Mouse (Mus musculus): ENCODE results near the gene Rngtt.
"Not testable (repeated sequence)": the region's sequence is repeated elsewhere in the genome, so short reads cannot be mapped to it uniquely, and the experiment has no call there.

Rngtt gene

DNA sequence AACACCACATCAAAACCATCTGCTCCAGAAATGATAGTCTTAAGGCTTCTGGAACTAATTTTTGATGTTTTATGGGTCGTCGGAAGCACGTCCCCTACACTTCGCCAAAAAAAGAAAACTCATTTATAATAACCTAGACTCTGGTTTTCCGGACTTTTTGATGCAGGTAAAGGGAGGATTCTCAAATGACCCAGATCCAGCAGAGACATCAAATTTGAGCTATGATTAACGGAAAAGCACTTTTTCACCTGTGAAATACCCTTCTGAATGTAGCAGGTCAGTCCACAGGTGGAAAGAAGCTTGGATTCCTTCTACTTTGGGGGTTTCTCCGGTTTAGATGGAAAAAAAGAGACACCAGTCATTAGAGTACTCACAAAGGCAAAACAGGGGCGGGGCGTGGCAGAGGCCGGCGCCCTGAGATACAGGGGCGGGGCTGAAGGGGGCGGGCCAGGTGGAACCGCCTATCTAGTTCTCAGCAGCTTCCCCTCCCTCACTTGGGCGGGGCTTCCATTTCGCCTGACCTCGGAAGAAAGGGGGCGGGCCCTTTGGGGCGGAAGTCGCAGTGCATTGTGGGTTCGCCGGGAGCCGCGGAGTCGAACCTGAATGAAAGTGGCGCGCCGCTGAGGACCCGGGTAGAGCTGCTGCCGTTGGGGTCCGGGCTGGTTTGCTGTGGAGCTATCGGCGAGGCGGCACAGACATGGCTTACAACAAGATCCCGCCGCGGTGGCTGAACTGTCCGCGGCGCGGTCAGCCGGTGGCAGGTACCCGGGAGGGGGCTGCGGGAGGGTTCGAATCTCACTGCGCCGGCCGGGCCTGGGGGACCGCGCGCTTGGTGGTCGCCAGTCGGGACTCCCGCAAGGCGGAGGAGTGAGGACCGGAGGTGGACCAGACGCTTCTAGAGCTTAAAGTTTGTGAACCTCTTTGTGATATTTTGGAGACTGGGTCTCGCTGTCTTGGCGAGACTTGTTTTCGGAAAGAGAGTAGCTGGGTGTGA lies at the start of gene Rngtt:
Rngtt (plus strand) TSS at position 548 of the 994 bp plus-strand sequence.
- DNase-seq (ENCODE audit: low spot score in 2 of 2): peak; percentile 97 to 98

DNA sequence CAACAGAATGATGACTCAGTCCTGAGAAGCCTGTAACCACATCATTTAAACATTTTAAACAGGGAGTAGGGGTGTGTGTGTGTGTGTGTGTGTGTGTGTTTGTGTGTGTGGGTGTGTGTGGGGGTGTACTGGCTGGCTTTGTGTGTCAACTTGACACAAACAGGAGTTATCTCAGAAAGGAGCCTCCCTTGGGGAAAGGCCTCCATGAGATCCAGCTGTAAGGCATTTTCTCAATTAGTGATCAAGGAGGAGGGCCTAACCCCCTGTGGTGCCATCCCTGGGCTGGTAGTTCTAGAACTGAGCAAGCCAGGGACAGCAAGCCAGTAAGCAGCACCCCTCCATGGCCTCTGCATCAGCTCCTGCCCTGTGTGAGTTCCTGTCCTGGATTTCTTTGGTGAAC lies 49.8 kb upstream of the Rngtt start:
- DNase-seq (ENCODE audit: low spot score in 2 of 2): no peak

GRCm38 (mm10) chr4:33261311-33261753 lies 48.8 kb upstream of the Rngtt start:
- peak; percentile 24 to 41 for DNase-seq (ENCODE audit: low spot score in 2 of 2)

GRCm38 (mm10) chr4:33262897-33263296 lies 47.2 kb upstream of the Rngtt start:
- no peak for DNase-seq (ENCODE audit: low spot score in 2 of 2)

DNA sequence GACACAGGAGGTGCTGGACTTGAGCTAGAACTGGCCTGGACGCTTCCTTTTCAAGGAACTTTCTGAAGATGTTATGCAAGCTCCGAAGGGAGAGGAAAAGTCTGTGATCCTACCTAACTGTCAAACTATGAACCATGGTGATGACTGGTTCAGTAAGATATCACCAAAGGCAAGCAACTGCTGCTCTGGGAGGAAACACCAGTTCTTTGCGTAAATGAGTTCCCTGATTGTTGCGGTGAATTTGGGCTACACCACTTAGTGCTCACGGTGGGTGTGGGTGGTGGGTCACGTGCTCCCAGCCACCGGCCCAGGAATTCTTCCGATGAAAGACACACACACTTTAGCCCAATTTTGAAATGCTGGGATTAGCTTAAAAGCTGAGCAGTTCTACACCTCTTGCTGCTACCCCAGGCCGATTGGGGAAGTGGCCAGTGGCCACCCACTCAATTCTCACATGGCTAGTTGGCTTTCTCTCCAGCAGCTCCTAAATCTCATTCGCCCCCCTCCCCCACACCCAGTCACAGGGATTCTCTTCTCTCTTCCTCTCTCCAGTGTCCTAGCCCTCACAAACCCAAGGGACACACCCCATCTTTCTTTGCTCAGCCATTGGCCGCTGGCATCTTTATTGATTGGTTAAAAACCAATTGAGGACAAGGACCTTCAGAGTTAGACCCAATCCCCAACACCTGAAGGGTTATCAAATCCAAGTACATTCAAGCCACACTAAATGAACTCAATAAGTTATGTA lies 45.0 kb upstream of the Rngtt start:
- no peak for DNase-seq (ENCODE audit: low spot score in 2 of 2)

- no peak for DNase-seq (ENCODE audit: low spot score in 2 of 2)
Measured at GRCm38 (mm10) chr4:33270386-33271314, 39.5 kb upstream of the Rngtt start.

GRCm38 (mm10) chr4:33273437-33273836 lies 36.7 kb upstream of the Rngtt start:
- DNase-seq (ENCODE audit: low spot score in 2 of 2): no peak

DNA sequence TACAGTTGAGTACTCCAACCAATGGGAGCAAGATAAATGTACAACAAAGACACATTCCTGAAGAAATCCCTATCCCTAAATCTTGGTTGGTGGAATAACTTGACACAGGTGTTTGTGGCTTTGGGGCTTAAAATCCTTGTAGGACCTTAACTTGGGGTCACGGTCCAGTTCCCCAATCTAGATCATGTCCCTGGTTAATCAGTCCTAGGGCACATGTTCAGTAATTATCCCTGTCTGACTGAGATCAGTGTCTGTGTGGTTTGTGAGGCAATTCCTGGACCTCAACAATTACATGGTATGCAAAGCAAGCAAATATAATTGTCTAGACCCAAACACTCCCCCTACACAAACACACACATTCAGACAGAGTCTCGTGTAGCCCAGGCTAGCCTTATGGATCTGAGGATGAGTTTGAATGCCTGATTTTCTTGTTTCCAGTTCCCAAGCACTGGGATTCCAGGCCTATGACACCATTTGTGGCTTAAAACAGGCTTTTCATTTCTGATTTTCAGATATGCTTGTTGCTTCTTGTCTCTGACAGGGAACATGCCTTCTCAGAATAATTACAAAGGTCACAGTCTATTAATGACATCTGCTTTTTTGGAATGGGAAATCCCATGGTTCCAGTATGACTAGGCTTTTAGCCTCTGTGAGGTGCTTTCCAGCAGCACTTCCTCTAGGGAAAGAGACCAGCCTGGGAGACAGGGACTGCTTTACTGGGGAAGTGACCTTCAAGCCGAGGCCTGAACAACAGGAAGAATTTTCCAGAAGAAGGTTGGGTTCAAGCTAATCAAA lies 28.0 kb upstream of the Rngtt start:
- peak in 1 of 2 experiments; percentile 18 for DNase-seq (ENCODE audit: low spot score in 2 of 2)

DNA sequence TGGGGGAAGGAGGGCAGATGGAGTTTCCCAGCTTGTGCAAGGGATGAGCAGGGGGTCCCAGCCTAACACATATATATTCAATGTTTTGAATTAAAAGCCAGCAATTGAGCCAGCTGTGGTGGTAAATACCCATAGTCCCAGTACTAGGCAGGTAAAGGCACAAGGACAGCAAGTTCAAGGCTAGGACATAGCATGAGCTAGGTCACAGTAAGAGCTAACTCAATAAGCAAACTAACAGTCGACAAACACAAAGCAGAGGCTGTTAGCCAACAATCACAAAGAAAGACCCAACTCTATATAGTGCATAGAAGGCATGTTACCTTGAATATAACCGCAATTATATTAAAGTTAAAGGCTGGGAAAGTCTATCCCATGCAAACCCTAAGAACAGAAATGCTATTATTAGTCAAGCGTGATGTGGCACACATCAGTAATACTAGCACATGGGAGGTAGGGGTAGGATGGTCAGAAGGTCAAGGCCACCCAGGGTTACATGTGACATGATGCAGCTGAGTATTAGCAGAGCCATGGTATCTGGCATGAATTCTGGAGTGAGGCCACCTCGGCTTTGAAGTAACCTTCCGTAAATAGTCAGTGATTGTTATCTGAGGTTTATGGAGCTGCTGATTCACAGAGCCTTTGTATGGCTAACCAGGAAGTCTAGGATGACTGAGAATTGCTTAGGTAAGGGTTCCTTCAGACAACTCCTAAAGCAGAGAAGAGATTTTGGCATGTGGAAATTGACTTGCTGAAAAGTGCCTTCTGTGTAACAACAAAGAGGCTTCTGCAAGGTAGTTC lies 25.8 kb upstream of the Rngtt start:
- no peak for DNase-seq (ENCODE audit: low spot score in 2 of 2)

DNA sequence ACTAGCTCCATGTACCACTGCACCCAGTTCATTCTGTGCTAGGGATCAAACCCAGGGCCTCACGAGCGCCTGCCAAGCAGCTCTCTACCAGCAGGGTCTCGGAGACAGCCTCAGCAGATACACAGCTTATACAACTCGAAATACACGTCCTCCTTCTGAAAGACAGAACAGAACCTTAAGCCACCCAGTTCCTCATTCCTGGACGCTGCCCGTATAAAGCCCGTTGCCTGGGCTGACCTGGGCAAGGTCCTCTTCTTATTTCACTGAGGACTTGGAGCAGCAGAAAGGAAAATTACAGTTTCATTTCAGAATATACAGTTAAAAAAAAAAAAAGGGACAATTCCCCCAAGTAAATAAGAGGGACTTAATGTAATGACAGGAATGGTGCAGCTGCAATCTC lies 24.7 kb upstream of the Rngtt start:
- DNase-seq (ENCODE audit: low spot score in 2 of 2): no peak

DNA sequence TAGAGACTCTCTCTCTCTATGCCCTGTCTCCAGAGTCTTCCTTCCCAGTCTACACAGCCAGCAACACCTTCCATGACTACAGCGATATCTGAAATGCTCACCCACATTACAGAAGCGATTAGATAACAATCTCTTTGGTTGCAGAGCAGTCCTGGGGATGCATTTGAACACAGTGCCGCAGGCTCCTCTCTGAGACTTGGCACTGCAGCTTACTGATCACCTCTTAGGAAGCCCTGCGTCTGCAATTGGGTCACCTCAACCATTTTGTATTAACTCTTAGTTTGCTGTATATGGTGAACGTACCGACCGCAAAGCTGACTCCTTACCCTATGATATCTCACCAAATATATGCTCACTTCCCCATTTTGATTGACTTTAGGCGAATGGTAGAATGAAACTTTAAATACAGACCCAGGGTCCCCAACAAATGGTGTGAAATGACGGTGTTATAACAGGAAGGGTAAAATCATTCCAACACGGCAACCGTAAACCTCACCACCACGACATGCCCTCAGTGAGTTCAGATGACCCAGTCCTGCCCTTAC lies 20.9 kb upstream of the Rngtt start:
- no peak for DNase-seq (ENCODE audit: low spot score in 2 of 2)

- DNase-seq (ENCODE audit: low spot score in 2 of 2): peak; percentile 28 to 35
Measured at GRCm38 (mm10) chr4:33290002-33290401, 20.1 kb upstream of the Rngtt start, which contains the start of gene Pnrc1. Gene Pnrc1, minus strand, starts transcription at chr4:33290163.

DNA sequence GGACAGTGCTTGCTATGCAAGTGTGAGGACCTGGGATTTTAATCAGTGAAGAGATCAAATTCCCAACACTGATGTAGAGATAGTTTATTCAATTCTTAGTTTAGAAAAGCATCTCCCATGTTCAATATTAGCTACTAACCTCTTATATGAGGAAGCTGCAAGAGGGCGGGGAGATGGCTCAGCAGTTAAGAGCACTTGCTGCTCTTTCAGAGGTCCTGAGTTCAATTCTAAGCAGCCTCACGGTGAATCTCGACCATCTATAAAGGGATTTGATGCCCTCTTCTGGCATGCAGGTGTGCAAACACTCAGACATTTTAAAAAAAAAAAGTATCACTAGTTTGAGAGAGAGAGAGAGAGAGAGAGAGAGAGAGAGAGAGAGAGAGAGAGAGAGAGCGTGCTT lies 19.2 kb upstream of the Rngtt start:
- DNase-seq (ENCODE audit: low spot score in 2 of 2): peak in 1 of 2 experiments; percentile 12

DNA sequence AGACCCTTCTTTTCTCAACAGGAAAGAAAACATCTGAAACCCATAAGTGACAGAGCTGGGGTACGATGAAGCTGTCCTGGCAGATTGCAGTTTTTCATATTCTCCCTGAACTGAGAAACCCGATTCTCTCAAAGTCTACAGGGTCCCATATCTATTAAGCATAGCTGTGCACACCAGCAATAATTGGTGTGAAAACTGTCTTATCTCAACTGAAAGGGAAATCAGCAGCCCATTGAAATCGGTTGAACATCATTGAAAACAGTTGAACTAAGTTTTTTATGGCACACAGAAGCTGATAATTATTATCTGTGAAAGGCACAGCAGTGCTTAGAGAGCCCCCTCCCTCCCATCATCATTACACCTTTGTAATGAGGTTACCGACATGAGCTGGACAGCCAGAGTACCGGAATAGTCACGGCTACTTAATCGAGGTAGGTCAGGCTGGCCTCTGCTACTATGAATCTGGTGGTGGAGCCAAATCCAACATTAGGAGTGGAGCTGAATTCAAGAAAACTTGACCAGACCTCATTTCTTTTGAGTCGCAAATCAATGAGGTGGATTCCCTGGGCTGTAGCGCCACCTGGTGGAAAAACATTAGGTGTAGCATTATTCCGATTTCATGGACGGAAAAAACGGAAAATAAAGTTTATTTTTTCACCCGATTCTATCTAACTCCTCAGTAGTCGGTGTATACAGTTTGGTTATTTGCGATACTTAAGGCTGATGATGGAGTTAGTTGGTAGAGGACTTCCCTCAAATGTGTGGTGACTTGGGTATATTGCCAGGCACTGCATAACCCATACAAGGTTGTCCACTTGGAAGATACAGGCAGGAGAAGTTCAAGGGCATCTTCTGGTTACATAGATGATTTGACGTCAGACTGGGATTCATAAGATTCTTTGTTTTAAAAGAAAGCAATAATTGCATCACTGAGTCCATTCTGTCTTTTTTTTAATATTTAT lies 17.4 kb upstream of the Rngtt start:
- peak; percentile 50 to 62 for DNase-seq (ENCODE audit: low spot score in 2 of 2)

DNA sequence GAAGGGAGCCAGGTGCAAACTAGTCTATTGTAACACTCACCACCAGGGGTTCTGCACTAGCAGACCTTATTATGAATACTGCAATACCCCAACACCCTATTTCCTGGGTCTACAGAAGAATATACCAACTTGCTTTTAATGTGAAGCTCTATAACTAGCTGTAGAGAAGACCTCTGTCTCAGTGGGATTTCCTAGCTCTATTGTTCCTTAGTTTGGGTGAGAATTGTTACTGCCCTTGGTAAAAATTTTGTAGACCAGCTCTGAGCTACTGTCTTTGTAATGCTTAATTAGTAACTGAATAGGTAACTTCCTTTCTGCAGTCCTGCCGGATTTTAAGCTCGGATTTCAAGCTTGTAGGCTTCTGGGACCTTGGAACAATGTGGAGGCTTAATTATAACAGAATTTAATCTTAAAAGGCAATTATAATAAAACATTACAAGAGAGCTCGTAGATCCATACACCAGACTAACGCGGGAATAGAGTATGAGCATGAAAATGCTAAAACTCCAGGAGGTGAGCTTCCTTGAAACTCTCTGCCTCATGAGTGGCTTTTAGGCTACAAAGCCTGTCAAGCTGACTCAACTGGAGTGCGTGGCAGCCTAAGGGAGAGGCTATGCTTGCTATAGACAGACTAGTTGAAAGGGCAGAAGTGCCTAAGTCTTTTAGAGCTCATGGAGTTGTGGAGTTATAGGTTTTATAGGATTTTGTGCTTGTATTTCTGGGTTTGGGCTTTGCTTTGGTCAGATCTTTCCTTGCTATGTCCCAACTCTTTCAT lies 9.0 kb upstream of the Rngtt start:
- not testable (repeated sequence) for DNase-seq (ENCODE audit: low spot score in 2 of 2)

DNA sequence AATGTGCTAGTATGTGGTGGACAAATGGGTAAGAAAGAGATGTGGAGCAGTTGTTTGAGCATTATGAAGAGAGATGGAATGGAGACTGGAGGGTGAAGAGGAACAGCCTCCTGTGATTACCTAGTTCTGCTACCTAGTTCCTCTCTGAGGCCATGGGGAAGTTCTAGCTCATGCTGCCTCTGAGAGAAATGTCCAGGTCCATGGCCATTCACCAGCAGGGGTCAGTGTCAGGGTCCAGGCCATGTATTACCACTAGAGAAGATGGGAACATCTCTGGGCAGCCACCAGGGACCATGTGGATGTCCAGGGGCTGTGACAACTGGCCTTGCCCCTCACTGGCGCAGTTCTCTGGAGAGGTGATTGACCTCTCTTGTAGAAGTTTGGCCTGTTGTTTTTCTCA lies 7.1 kb upstream of the Rngtt start:
- no peak for DNase-seq (ENCODE audit: low spot score in 2 of 2)

DNA sequence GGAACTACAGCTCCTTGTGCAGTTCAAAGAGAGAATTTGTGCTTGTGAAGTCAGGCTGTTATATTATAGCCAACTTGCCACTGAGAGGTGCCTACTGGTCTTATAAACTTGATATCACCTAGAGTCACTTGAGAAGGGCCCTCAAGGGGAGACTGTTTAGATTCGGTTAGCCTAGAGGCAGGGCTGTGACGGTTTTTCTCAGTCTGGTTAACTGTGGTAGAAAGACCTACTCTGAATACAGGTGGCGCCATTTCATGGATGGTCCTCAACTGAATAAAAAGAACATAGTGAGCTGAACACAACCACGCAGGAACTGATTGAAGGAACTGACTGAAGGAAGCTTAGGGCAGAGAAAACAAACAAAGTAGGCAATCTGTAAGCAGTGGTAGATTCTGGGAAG lies 3.0 kb upstream of the Rngtt start:
- no peak for DNase-seq (ENCODE audit: low spot score in 2 of 2)
